Mouse (Mus musculus) kidney, embryonic 14.5 days (tissue): Measurements from ENCODE around the gene Dppa3. TPM values are rescaled to one million over a fixed set of nuclear protein-coding genes. Genes with fewer than 3 reads are reported as not detected.

Source experiments
- ATAC-seq: fragments of 200-750 bp; cut with Nextera tagmentation; 2 replicates; pipeline ENCODE4 v1.8.0; 2017; ENCODE audit warnings: moderate number of reproducible peaks, mild to moderate bottlenecking, moderate TSS enrichment, moderate library complexity; ENCODE audit not compliant: low FRiP score, low TSS enrichment
- H3K27ac ChIP-seq: fragments of 300-500 bp; sonication (generic); 2 replicates; pipeline ENCODE4 v1.5.1; 2014; ENCODE audit warnings: low read depth, mild to moderate bottlenecking, low read length, moderate library complexity, mixed read lengths
- H3K27me3 ChIP-seq: fragments of 300-500 bp; sonication (generic); 2 replicates; pipeline ENCODE4 v1.6.1; 2014; ENCODE audit warnings: mild to moderate bottlenecking, low read length; ENCODE audit not compliant: control insufficient read depth, insufficient read depth
- H3K36me3 ChIP-seq: fragments of 300-500 bp; sonication (generic); 2 replicates; pipeline ENCODE4 v1.6.1; 2014; ENCODE audit warnings: low read length, mixed read lengths; ENCODE audit not compliant: control insufficient read depth, insufficient read depth
- H3K4me1 ChIP-seq: fragments of 300-500 bp; sonication (generic); 2 replicates; pipeline ENCODE4 v1.6.1; 2014; ENCODE audit warnings: low read length, mixed read lengths; ENCODE audit not compliant: control insufficient read depth, insufficient read depth
- H3K4me2 ChIP-seq: fragments of 300-500 bp; sonication (generic); replicated peaks from 2 replicates; pipeline ENCODE4 v1.6.1; 2014; ENCODE audit warnings: low read depth, mild to moderate bottlenecking, low read length
- H3K4me3 ChIP-seq: fragments of 300-500 bp; sonication (generic); 2 replicates; pipeline ENCODE4 v1.5.1; 2014; ENCODE audit warnings: mild to moderate bottlenecking, low read length
- H3K9ac ChIP-seq: fragments of 300-500 bp; sonication (generic); 2 replicates; pipeline ENCODE4 v1.6.1; 2014; ENCODE audit warnings: low read depth, mild to moderate bottlenecking, low read length, moderate library complexity
- H3K9me3 ChIP-seq: fragments of 300-500 bp; sonication (generic); 2 replicates; pipeline ENCODE4 v1.6.1; 2016; ENCODE audit warnings: low read length; ENCODE audit not compliant: control insufficient read depth
- WGBS: fragments of 180-500 bp; shearing (Covaris S2); extraction: QIAGEN DNeasy Blood & Tissue Kit; methylation state at CpG from one replicate; pipeline ENCODE4 v1.1.7; 2014; 5-methylcytosine and 5-hydroxymethylcytosine counted together
- polyA plus RNA-seq: library from polyadenylated mRNA; unstranded; fragments of >200 nt; fragmentation: Nextera tagmentation; extraction: Ambion mirVana; gene quantifications from 2 replicates; pipeline ENCODE4 v1.2.1, GENCODE M21; 2014

The Dppa3 gene
- polyA plus RNA-seq, 1 experiment from 2014 or later, result not detected

GRCm38 (mm10) chr6:122599054-122599737, 27.0 kb upstream of the Dppa3 start:
- no peak overlapping the region for H3K9ac ChIP-seq
- H3K4me1 ChIP-seq, result no peaks in the 10 kb centered on the region
- H3K4me3 ChIP-seq, result no peak overlapping the region
- H3K9me3 ChIP-seq, result no peaks in the 10 kb centered on the region
- no peaks in the 10 kb centered on the region for H3K36me3 ChIP-seq
- no peak overlapping the region for H3K27ac ChIP-seq
- WGBS, result 92% methylated on average over 9 of the region's 9 CpGs
- H3K27me3 ChIP-seq, result no peaks in the 10 kb centered on the region
- no peak overlapping the region for H3K4me2 ChIP-seq
- ATAC-seq, result no peak

- H3K4me1 ChIP-seq, result no peaks in the 10 kb centered on the region
- no peak overlapping the region for H3K27ac ChIP-seq
- no peak overlapping the region for H3K4me3 ChIP-seq
- no peak for ATAC-seq
- H3K4me2 ChIP-seq, result no peak overlapping the region
- 85% methylated on average over 7 of the region's 7 CpGs for WGBS
- H3K9ac ChIP-seq, result no peak overlapping the region
- no peaks in the 10 kb centered on the region for H3K27me3 ChIP-seq
- no peaks in the 10 kb centered on the region for H3K9me3 ChIP-seq
- H3K36me3 ChIP-seq, result no peaks in the 10 kb centered on the region
Observed at GRCm38 (mm10) chr6:122600066-122600646, 26.1 kb upstream of the Dppa3 start.

GRCm38 (mm10) chr6:122601031-122601430, 25.2 kb upstream of the Dppa3 start:
- Histone ChIP-seq H3K27me3 (no peaks in the 10 kb centered on the region), H3K4me3 (no peak overlapping the region), H3K9ac (no peak overlapping the region), H3K36me3 (no peaks in the 10 kb centered on the region), H3K4me2 (no peak overlapping the region), H3K9me3 (no peaks in the 10 kb centered on the region), H3K4me1 (no peaks in the 10 kb centered on the region), H3K27ac (no peak overlapping the region)
- 90% methylated on average over 4 of the region's 4 CpGs for WGBS
- ATAC-seq, result no peak

- 91% methylated on average over 3 of the region's 3 CpGs for WGBS
- Histone ChIP-seq H3K4me2 (peak overlapping the region; percentile 38), H3K9me3 (no peaks in the 10 kb centered on the region), H3K9ac (peak overlapping the region; percentile 53; the same call in 1 of the 2 replicates), H3K4me1 (no peaks in the 10 kb centered on the region), H3K27ac (no peak overlapping the region), H3K36me3 (no peaks in the 10 kb centered on the region), H3K27me3 (no peaks in the 10 kb centered on the region), H3K4me3 (peak overlapping the region; percentile 46; the same call in 1 of the 2 replicates)
- no peak for ATAC-seq
Observed at GRCm38 (mm10) chr6:122601615-122602014, 24.6 kb upstream of the Dppa3 start.

GRCm38 (mm10) chr6:122602242-122602991, 23.8 kb upstream of the Dppa3 start, which contains the start of gene Apobec1:
Gene Apobec1 (minus strand): TSS chr6:122602444.
- peak within 1 kb of the TSS; percentile 38 for H3K4me2 ChIP-seq
- peak within 1 kb of the TSS; percentile 46 for H3K4me3 ChIP-seq
- H3K9ac ChIP-seq, result peak within 1 kb of the TSS; percentile 53; the same call in 1 of the 2 replicates
- no peaks in the 10 kb centered on the region for H3K36me3 ChIP-seq
- 11% methylated on average over 22 of the region's 22 CpGs for WGBS
- no peak within 1 kb of the TSS for H3K27ac ChIP-seq
- H3K4me1 ChIP-seq, result no peaks in the 10 kb centered on the region
- H3K27me3 ChIP-seq, result no peaks in the 10 kb centered on the region
- H3K9me3 ChIP-seq, result no peaks in the 10 kb centered on the region
- ATAC-seq, result peak; percentile 89

- Histone ChIP-seq H3K9ac (no peak overlapping the region), H3K36me3 (no peaks in the 10 kb centered on the region), H3K27me3 (no peaks in the 10 kb centered on the region), H3K4me3 (no peak overlapping the region; the same call in 1 of the 2 replicates), H3K9me3 (no peaks in the 10 kb centered on the region), H3K4me2 (peak overlapping the region; percentile 38; the same call in 1 of the 2 replicates), H3K4me1 (no peaks in the 10 kb centered on the region), H3K27ac (no peak overlapping the region)
- WGBS, result 32% methylated on average over 1 of the region's 1 CpGs
- no peak for ATAC-seq
Observed at GRCm38 (mm10) chr6:122602992-122603322, 23.3 kb upstream of the Dppa3 start.

GRCm38 (mm10) chr6:122604260-122604659, 21.9 kb upstream of the Dppa3 start:
- Histone ChIP-seq H3K4me2 (no peak overlapping the region), H3K4me1 (no peaks in the 10 kb centered on the region), H3K36me3 (no peaks in the 10 kb centered on the region), H3K27ac (no peak overlapping the region), H3K9ac (no peak overlapping the region), H3K4me3 (no peak overlapping the region), H3K9me3 (no peaks in the 10 kb centered on the region), H3K27me3 (no peaks in the 10 kb centered on the region)
- no peak for ATAC-seq

GRCm38 (mm10) chr6:122605483-122605882, 20.7 kb upstream of the Dppa3 start:
- no peaks in the 10 kb centered on the region for H3K4me1 ChIP-seq
- no peaks in the 10 kb centered on the region for H3K36me3 ChIP-seq
- H3K4me3 ChIP-seq, result no peak overlapping the region
- H3K9ac ChIP-seq, result no peak overlapping the region
- no peak overlapping the region for H3K27ac ChIP-seq
- no peak overlapping the region for H3K4me2 ChIP-seq
- no peaks in the 10 kb centered on the region for H3K9me3 ChIP-seq
- no peaks in the 10 kb centered on the region for H3K27me3 ChIP-seq
- 92% methylated on average over 8 of the region's 8 CpGs for WGBS
- ATAC-seq, result no peak

GRCm38 (mm10) chr6:122606661-122607060, 19.5 kb upstream of the Dppa3 start:
- H3K36me3 ChIP-seq, result no peaks in the 10 kb centered on the region
- ATAC-seq, result no peak

More at GRCm38 (mm10) chr6:122606661-122607060, 19.5 kb upstream of the Dppa3 start:
- no peak overlapping the region for H3K9ac ChIP-seq
- H3K4me3 ChIP-seq, result no peak overlapping the region
- 90% methylated on average over 11 of the region's 11 CpGs for WGBS
- H3K9me3 ChIP-seq, result no peaks in the 10 kb centered on the region
- no peak overlapping the region for H3K27ac ChIP-seq
- no peak overlapping the region for H3K4me2 ChIP-seq
- H3K4me1 ChIP-seq, result no peaks in the 10 kb centered on the region
- no peaks in the 10 kb centered on the region for H3K27me3 ChIP-seq
